Mouse (Mus musculus) CH12.LX (cell line): ENCODE data around the gene Dusp22.
A peak's percentile ranks its signal among the peaks of the same experiment; 100 is the strongest.

ENCODE experiments used
- CTCF ChIP-seq, 2 experiments: IDR thresholded peaks in 1 of 2; conservative IDR thresholded peaks in 1 of 2; 2 replicates each; pipeline ENCODE4 v1.5.1; 2011 to 2012; ENCODE audit warnings: low read depth in 2 of 2, low read length in 2 of 2, improper control_type of control experiment in 1 of 2, inconsistent platforms in 1 of 2, mild to moderate bottlenecking in 1 of 2, moderate library complexity in 1 of 2
- E2F4 ChIP-seq: IDR thresholded peaks from 2 replicates; pipeline ENCODE4 v1.6.1; 2011; ENCODE audit warnings: low read depth, low read length, improper control_type of control experiment; ENCODE audit not compliant: insufficient replicate concordance
- EP300 ChIP-seq: IDR thresholded peaks from 2 replicates; pipeline ENCODE4 v1.6.1; 2011; ENCODE audit warnings: low read length, improper control_type of control experiment
- ETS1 ChIP-seq: conservative IDR thresholded peaks from 2 replicates; pipeline ENCODE4 v1.6.1; 2012; ENCODE audit warnings: low read depth, mild to moderate bottlenecking, inconsistent platforms, low read length, improper control_type of control experiment, moderate library complexity
- HCFC1 ChIP-seq: IDR thresholded peaks from 2 replicates; pipeline ENCODE4 v1.6.1; 2012; ENCODE audit warnings: low read depth, mild to moderate bottlenecking, inconsistent platforms, low read length, improper control_type of control experiment
- MAX ChIP-seq: IDR thresholded peaks from 2 replicates; pipeline ENCODE4 v1.6.1; 2011; ENCODE audit warnings: low read length, improper control_type of control experiment
- MAZ ChIP-seq: IDR thresholded peaks from 2 replicates; pipeline ENCODE4 v1.6.1; 2012; ENCODE audit warnings: low read depth, mild to moderate bottlenecking, inconsistent platforms, low read length, improper control_type of control experiment, moderate library complexity
- MEF2A ChIP-seq: IDR thresholded peaks from 2 replicates; pipeline ENCODE4 v1.6.1; 2014; ENCODE audit warnings: low read depth, mild to moderate bottlenecking, inconsistent platforms, low read length, improper control_type of control experiment, borderline replicate concordance
- POLR2A ChIP-seq: IDR thresholded peaks from 2 replicates; pipeline ENCODE4 v1.6.1; 2011; ENCODE audit warnings: low read depth, mild to moderate bottlenecking, improper control_type of control experiment, low read length
- USF1 ChIP-seq: IDR thresholded peaks from 2 replicates; pipeline ENCODE4 v1.6.1; 2014; ENCODE audit warnings: low read depth, mild to moderate bottlenecking, inconsistent platforms, low read length, improper control_type of control experiment
- ZNF384 ChIP-seq: IDR thresholded peaks from 2 replicates; pipeline ENCODE4 v1.6.1; 2012; ENCODE audit warnings: low read depth, low read length, improper control_type of control experiment, inconsistent platforms

DNA sequence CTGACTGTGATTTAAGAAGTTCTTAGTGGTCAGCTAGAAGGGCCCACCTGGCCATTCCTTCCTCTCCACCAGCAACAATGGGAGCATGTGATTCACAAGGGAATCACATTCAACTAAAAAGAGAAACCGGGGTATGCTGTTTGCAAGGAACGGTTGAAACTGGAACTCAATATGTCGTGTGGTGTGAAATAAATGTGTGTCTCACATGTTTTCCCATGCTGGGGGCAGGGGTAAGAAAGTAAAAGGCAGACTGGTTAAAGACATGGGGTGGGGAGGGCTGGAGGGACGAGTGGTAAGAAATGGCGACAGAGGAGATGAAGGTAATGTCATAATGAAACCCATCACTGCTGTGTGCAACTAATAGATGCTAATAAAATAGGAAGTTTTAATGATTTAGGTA lies 87.3 kb downstream of the Dusp22 start:
- no peak for TF ChIP-seq CTCF (conservative IDR thresholded peaks at IDR 0.05 in 1 of 2, IDR thresholded peaks at IDR 0.05 in 1 of 2; ENCODE audit: low read depth in 2 of 2, low read length in 2 of 2)
- peak; percentile 45 for TF ChIP-seq MAX
- TF ChIP-seq EP300, result 0 out of 2 replicates have a peak, but pooled peaks have one; percentile 27
- TF ChIP-seq ZNF384, result no peak
- TF ChIP-seq HCFC1, result no peak
- TF ChIP-seq MAZ, result peak; percentile 69; the same call in 1 of the 2 replicates
- peak; percentile 53; the same call in 1 of the 2 replicates for TF ChIP-seq MEF2A
- no peak; the same call in 1 of the 2 replicates for TF ChIP-seq POLR2A
- no peak; the same call in 1 of the 2 replicates for TF ChIP-seq ETS1
- no peak for TF ChIP-seq E2F4
- no peak for TF ChIP-seq USF1
